Mouse (Mus musculus) mouse trophoblast stem cell (cell line): Measurements from ENCODE around the gene Dcaf4.

Experiments used
- in situ Hi-C, 2 experiments: fragments of 300-500 bp; cut with MseI, MboI; formaldehyde crosslinking; loops; 2 replicates in 1 of 2; 3 replicates in 1 of 2; pipeline ENCODE4 v1.15.1; 2025

Dcaf4 gene

DNA sequence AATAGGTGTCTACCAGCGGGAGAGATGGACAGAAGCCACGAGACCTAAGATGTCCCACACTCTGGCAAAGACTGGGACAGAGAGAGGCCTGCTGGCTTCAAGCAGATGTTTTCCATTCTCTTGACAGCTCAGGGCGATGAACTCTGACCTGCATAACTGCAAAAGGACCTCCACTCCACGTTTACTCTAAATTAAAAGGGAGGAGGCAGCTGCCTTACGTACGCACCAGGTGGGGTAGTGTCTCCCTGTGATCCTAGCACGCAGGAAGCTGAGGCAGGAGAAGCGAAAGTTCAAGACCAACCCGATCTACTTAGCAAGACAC, 24.3 kb upstream of the Dcaf4 start:
- in situ Hi-C loops = loop anchor here (5.0 to 10.0 kb wide), 2 partner anchors 381 to 384 kb away; no protein-coding TSS in a partner anchor

DNA sequence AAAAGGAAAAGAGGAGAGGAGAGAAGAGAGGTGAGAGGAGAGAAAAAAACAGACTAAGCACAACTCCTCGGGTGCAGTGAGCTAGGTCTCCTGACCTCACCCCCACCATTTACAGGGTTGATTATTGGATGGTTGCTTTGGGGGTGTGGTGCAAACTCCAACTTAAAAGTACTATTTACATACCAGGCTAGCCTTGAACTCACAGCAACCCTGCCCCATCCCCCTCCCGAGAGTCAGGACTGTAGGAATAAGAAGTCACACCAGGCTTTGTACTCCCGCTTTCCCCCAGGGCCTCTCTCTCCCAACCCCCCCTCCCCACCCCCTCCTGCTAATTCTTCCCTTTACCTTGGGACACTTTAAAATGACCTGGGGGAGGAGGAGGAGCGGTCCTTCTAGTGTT, 23.9 kb upstream of the Dcaf4 start:
- in situ Hi-C loops = loop anchor here (5.0 to 10.0 kb wide), 2 partner anchors 382 to 384 kb away; no protein-coding TSS in a partner anchor

DNA sequence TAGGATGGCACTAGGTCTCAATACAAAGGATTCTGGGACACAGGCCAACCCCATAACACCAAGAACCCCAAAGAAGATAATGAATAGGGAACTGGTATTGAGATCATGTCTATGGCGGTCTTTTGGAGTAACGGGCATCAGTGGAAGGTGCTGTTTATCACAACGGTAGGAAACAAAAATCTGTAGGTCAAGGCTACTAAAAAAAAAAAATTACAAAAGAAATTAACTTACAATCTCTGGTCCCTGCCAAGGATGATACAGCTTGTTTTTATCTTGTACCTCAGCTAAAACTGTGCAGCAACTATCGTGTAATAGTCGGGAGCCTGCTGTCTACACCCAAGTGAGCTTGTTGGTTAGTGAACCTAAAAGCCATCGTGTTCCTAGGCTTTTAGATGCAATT, 23.5 kb upstream of the Dcaf4 start:
- in situ Hi-C loops = loop anchor here (5.0 to 10.0 kb wide), 2 partner anchors 382 to 384 kb away; no protein-coding TSS in a partner anchor

DNA sequence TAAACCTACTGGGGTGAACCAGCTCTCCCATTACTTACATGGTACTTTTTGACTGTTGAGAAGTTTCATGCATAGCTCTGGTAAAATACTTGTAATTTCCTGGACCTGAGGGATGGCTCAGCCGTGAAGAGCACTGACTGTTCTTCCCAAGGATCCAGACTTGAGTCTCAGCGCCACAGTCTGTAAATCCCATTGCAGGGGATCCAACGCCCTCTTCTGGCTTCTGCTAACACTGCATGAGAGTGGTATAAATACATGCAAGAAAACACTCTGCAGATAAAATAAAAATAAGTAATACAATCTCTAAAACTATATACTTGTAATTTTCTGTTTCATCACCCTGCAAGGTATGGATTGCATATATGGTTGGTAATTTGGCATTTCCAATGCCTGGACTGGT, 22.3 kb upstream of the Dcaf4 start:
- in situ Hi-C loops = loop anchor here (5.0 to 10.0 kb wide), 2 partner anchors 383 to 386 kb away; no protein-coding TSS in a partner anchor

DNA sequence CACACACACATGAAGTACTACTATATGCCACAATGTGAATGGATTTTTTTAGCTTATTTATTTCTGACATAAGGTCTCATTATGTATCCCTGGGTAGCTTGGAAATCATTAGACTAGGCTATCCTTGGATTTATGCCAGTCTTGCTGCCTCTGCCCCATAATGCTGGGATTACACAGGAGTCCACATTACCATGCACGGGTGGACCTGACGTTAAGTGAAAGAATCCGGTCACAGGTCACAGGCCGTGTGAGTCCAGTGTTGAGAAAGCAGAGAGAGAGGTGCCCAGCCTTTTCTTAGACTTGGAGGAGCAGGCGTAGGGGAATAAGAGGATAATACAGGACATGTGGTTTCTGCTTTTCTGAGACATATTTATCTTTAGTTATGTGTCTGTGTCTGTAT, 21.0 kb upstream of the Dcaf4 start:
- in situ Hi-C loops = loop anchor here (5.0 to 10.0 kb wide), 2 partner anchors 384 to 387 kb away; no protein-coding TSS in a partner anchor

DNA sequence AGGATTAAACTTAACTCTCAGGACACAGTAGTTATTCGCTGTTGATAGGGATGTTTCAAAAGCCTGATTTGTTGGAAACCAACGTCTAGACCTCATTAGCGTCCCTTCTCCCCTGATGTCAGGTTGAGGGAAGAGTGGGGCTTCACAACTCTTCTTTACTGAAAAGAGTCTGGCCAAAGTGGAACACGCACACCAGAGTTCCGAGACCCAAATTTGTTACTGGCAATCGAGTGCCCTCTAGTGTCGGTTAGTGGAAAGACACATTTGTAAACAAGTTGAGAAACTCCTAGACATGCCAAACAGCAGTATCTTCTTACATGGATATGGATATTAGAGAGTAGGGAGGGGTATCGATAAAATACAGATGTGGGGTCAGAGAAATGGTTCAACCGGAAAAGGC, 18.1 kb upstream of the Dcaf4 start:
- in situ Hi-C loops = no loop called here

DNA sequence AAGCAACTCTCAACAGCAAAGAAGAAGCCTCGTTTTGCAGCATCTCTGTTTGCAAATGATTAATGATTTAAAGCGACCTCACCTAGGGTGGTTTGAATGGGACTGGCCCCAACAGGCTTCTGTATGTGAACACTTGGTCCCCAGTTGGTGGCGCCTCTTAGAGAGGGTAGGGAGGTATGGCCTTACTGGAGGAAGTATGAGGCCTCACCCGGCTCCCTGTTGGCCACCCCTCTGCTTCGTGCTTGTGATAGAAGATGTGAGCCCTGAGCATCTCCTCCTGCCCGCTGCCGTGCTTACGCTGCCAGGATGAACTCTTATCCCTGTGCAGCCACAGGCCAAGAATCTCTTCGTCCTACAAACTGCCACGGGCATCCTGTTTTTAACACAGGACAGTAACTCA, 13.7 kb upstream of the Dcaf4 start:
- in situ Hi-C loops = no loop called here

DNA sequence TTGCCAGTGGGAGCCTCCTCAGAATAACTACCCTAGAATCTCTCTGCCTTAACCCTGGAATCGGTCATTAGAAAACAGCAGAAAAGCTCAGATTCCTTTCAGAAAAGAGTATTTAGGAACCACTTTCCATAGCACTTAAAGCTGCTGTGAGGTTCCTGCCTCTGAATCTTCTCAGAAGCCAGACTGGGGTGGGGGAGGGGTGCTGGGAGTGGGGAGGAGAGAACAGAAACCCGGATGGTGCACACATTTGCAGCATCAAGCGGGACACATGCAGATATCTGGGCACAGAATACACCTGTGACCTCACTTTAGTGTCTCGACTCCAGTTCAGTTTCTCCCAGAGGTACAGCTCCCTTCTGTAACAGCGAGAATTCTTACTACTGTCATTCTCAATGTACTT, 9.7 kb upstream of the Dcaf4 start:
- in situ Hi-C loops = no loop called here

DNA sequence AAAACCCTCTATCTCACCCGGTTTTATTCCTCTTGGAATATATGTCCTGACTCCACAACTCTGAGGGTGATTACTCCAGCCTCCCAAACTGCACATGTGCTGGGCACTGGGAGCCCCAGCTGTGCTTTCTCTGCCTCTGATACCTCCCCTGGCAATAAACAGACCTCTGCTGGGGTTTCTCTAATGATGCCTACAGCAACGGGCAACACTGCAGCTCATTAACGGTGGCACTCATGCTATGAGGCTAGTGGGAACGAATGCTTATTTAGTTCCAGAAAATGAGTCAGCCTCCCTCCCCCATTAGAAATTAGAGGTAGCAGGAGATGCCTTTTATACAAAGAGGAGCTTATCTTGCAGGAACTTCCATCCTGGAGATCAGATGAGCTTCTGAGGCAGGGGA, 7.5 kb upstream of the Dcaf4 start:
- in situ Hi-C loops = no loop called here

DNA sequence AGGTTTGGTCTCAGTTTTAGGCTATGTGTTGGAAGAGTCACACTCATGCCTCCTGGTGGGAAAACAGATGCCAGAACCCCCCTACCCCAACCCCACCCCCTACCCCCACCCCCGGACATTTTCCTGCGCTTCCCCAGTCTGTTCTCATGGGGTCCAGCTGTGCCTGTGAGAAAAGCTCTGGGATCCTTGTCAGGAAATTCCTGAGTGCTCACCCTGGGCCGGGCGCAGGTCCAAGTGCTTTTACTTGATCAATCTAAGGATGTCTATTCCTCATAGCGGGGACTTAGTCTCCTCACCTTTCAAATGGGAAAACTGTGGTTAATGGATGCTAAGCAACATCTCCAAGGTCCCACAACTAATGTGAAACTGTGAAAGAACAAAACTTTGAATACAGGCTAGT, 7.1 kb upstream of the Dcaf4 start:
- in situ Hi-C loops = no loop called here

DNA sequence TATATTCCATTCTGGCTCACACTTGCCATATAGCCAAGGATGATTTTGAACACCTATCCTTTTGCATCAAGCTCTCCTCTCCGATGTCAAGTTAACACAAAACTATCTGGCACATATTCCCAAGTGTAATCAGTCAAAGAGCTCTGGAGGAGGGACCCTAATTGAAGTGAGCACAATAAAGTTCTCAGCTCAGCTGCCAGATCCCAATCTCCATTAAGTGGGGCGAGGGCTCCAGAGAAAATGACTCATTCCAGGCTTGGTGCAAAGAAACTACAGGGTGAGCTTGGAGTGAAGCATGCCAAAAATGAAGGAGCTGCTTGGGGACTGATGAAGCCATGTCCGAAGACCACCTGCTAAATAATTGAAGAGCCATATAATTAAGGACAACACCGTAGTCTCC, 6.0 kb upstream of the Dcaf4 start:
- in situ Hi-C loops = no loop called here

DNA sequence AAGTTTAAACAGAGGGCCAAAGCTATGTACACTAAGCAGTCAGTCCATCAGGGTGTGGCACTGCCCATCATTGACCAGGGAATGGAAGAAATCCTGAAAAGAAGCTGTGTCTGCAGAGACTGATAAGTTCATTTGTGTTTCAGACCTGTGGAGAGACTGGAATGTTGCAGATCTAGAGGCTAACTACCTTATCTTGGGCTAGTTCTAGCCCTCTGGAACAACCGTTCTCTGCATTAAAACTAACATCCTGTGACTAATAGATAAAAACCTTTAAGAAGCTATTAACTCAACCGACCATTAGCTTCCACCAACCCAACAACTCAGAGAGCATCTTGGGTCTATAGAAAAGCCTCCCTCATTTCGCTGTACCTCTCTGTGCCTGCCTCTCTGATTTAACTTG, 2.7 kb upstream of the Dcaf4 start:
- in situ Hi-C loops = no loop called here

DNA sequence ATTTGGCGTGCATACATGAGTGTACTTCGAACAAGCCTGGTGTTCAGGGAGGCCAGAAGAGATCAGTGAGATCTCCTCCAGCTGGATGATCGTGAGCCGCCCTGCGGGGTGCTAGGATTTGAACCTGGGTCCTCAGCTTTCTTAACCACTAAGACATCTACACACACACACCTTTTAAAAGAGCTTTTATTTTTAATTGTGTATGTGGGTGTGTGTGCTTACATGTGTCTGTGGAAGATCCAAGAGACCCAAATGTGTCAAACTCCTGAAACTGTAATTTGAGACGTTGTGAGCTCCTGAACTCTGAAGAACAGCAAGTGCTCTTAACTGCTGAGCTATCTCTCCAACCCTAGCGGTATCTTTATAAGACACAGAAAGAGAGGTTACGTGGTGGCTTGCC, 817 bp downstream of the Dcaf4 start:
- in situ Hi-C loops = no loop called here

DNA sequence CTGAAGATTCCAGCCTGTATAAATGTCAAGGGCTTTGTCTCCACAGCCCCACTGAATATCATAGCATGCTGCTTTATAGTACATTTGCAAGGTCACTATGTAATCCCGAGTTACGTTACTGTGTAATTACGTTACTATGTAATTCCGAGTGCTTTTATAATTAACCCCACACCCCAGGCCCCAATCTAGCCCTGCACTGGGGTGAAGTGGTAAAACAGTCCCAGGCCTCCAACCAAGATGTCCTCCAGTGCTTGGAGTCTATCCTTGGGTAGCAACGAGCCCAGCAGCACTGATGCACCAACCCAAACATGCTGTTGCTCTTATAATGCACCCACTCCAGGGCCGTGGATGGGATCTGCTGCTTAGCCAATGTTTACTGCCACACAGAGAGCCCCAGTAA, 2.8 kb downstream of the Dcaf4 start:
- in situ Hi-C loops = no loop called here

DNA sequence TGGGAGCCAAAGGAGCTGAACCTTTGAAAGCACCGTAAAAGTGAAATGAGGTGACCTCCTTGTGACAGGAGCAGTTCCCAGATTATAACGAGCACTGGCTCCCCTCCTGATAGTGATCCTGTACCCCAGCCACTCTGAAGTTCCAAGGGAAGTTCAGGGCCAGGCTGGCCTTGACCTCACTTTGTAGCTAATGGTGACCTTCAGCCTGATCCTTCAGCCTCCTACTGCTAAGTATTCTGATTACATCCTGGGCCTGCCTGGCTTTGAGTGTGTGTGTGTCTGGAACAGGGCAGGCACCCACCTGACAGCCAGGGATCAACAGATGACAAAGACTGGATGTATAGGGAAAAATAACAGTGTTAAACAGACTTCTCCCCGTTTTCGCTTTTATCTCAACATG, 3.6 kb downstream of the Dcaf4 start:
- in situ Hi-C loops = no loop called here

DNA sequence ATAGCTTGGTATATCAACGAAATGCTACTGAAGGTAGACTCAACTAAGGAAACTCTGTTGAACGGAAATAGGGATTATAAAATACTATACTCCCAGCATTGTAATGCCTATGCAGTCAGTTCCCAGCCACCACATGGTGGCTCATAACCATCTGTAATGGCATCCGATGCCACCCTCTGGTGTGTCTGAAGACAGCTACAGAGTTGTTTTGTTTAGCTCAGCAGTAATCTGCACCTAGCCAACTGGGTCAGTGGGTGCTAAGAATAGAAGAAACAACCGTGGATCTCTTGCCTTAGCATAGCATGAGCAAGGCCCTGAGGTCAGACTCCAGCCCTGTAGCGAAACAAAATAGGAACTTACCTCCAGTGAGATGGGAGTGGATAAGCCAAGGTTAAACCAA, 4.1 kb downstream of the Dcaf4 start:
- in situ Hi-C loops = no loop called here

DNA sequence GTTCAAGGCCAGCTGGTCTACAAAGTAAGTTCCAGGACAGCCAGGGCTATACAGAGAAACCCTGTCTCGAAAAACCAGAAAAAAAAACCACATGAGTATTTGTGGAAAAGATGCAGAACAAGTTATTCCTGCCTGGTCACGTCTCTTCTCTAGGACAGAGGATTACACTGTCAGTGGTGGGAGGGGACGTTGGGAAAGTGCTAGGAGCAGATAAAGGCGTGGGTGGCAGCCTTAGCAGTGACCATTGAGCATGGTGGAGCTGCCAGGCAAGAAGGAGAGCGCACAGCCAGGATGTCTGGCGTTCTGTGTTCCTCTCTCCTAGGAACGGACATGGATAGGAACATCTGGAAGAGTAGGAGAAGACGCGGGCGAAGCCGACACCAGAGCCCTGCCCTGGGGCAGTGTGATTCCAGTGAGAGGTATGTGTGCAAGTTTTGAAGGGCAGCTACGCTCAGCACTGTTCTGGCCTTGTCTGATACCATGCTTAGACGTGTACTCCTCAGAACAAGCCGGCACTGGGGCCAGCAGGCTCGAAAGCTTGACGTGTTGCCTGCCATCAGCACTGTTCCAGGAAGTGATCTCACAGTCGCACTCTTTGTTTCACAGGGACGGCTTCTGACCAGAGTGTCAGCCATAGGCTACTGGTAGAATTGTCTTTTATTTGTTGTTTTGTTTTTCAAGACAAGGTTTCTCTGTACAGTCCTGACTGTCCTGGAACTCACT, 5.7 kb downstream of the Dcaf4 start:
- in situ Hi-C loops = no loop called here

DNA sequence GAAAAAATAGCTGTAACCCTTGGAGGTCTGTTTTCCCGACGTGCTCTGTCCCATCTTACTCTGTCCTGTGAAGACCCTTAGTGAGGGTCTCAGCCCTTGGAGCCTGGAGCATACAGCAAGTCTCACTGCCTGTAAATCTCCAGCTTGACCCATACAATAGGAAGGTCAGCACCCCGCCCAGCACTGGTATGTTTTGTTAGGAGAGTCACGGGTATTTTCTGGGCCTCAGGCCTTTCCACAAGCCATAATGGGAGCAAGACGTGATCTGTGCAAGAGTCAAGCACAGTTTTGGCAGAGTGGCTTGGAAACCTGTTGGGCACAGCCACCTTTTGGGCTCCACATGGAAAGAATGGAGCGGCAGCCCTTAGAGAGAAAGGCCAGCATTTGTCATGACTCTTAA, 7.5 kb downstream of the Dcaf4 start:
- in situ Hi-C loops = no loop called here

DNA sequence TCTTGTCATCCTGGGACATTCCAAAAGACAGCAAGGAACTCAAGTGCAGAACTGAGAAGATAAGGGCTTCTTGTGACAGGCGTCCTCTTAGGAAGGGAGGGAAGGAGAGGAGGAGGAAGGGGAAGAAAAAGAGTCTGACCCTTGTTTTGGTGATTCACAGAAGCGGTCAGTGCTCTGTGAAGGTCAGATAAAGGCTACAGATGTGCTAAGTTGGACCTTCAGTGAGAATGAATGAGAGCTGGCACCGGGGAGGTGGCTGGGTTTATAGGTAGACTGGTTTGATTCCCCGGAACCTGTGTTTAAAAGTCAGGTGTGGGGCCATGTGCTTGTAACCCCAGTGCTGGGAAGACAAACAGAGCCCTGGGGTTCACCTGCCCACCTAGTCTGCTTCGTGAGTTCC, 8.4 kb downstream of the Dcaf4 start:
- in situ Hi-C loops = no loop called here

DNA sequence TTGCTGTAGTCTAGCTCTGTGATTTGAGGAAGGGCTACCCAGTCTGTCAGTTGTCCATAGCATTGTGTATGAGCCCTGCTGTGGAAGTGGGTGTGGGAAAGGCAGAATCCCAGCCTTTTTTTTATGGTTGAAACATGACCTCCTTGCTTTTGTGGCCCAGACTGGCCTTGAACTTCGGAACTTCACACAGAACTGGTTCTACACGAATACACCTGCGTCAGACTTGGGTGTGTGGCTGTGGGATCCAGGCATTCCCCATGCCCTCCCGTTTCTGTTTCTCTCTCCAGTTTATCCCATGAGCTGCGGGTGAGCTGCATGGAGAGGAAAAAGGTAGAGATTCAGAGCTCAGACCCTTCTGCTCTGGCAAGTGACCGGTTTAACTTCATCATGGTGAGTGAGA, 11.7 kb downstream of the Dcaf4 start:
- in situ Hi-C loops = no loop called here

DNA sequence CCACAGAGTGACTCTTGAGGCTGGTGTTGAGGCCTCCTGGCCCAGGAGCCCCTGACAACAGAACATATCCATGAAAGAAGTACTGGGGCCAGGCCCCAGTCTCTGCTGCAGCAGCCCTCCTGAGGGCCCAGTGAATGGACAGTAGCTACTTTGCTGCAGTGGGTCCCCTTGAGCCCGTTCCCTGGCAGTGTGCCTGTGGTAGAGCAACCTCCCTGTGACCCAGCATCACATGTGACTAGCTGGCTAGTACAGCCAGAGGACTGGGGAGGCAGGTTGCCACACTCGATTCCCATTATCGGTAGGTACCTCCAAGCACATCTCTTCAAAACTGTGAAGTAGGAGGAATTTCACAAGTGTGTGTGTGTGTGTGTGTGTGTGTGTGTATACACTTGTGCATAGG, 12.7 kb downstream of the Dcaf4 start:
- in situ Hi-C loops = no loop called here

DNA sequence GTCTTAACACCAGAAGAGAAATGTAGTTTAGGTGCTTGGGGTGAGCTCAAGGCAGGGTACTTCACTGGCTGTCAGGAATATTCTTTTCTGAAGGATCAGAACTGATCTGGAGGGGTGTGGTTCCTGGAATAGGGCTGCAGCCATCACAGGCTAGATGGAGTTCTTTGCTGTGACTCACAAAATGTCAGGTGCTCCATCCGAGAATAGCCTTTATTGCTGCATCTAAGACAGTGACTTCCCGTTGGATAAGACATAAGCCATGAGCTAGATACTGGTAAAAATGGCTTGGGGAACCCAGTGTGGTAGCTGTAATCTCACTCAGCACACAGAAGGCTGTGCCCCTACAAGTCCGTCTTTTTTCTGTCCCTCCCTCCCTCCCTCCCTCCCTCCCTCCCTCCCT, 13.9 kb downstream of the Dcaf4 start:
- in situ Hi-C loops = no loop called here

DNA sequence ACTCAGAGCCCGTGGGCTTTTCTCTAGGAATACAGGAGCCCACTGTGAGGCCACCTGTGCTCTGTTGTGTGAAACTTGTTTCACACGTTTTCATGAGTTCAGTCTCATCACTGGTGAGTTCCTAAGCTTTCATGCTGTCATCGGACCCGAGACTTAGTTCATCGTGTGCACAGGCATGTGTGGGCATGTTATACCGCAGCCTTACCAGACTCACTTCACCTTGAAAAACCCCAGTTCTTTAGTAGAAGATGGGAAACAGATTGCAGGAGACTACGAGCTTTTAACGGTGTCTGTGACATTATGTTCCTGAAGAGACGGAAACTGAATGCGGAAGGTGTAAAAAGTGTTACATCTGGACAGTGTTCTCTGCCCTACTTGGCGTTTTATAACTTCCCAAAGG, 15.2 kb downstream of the Dcaf4 start:
- in situ Hi-C loops = no loop called here

DNA sequence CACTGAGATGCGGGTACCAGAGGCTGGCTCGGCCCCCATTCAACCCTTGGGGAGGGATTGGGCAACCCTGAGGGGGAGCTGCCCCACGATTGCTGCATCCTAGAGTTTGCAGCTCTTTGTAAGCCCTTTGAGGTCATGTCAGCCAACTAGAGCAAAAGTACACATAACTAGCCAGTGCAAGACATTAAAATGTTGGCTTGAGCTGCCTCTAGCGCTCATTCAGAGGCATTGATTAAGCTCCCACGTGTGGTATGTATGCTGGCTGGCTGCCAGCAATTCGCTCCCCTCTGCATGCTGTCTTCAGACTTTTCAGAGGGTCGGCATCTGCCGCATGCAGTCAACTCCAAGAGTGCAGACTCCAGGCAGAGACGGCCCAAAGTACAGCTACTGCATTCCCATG, 15.8 kb downstream of the Dcaf4 start:
- in situ Hi-C loops = no loop called here
